Mouse (Mus musculus) lung, postnatal 0 days (tissue): ENCODE measurements around the gene Retreg1.

Experiments
- CTCF ChIP-seq: IDR thresholded peaks from 2 replicates; pipeline ENCODE4 v1.5.1; 2016; ENCODE audit warnings: antibody characterized with exemption, mild to moderate bottlenecking
- EP300 ChIP-seq: IDR thresholded peaks from 2 replicates; pipeline ENCODE4 v1.6.1; 2016; ENCODE audit warnings: antibody characterized with exemption, mild to moderate bottlenecking, control low read depth

GRCm38 (mm10) chr15:25877798-25878197 lies 34.8 kb downstream of the Retreg1 start:
- no peak for TF ChIP-seq CTCF
- TF ChIP-seq EP300, result no peak
